Mouse (Mus musculus): Measurements from ENCODE around the gene Zdhhc3.
A peak's percentile ranks its signal among the peaks of the same experiment; 100 is the strongest.

Zdhhc3 gene

DNA sequence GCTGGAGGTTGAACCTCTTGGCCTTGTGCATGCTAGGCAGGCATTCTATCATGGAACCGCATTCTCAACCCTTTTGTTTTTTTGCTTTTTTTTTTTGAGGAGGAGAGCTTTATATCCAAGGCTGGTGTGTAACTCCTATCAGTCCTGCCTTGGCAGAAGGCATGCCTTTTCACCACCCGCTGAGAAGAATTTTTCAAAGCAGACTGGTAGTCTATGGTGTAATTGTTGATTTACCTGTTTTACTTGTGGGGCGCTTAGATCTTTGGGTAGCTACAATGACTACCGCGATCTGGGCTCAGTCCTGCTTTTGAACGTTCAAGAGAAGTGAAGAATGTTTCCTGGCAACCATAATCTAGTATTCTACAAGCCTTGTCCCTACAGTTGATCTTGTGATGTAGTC lies 926 bp upstream of the Zdhhc3 start:
- no peak for DNase-seq

GRCm38 (mm10) chr9:123111751-123112221 lies 1.2 kb downstream of the Zdhhc3 start:
- no peak for DNase-seq

- no peak for DNase-seq
Observed at GRCm38 (mm10) chr9:123109188-123109587, 3.8 kb downstream of the Zdhhc3 start.

GRCm38 (mm10) chr9:123107186-123107585 lies 5.8 kb downstream of the Zdhhc3 start:
- DNase-seq: no peak

GRCm38 (mm10) chr9:123104362-123104761 lies 8.6 kb downstream of the Zdhhc3 start:
- no peak for DNase-seq

DNA sequence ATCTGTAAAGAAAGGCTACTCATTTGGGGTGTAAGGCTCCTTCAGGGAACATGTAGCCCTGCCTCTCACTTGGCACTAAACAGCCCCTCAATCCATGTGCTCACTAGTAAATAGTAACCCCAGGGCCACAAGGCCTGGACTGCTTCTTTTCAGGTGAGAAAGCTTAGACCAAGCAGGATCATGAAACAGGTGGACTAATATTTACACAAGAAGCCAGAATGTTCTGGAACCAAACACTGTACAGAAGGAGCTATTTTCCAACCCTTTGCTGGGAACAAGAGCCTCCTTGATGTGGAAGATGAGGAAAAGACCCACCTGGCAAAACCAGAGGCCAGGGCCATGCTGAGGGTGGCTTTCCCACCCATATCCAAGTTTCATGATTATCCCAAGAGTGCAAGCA lies 9.6 kb downstream of the Zdhhc3 start:
- no peak for DNase-seq

- no peak for DNase-seq
Observed at GRCm38 (mm10) chr9:123099631-123100455, 13.2 kb downstream of the Zdhhc3 start.

- no peak for DNase-seq
Observed at GRCm38 (mm10) chr9:123090844-123091243, 22.2 kb downstream of the Zdhhc3 start.

DNA sequence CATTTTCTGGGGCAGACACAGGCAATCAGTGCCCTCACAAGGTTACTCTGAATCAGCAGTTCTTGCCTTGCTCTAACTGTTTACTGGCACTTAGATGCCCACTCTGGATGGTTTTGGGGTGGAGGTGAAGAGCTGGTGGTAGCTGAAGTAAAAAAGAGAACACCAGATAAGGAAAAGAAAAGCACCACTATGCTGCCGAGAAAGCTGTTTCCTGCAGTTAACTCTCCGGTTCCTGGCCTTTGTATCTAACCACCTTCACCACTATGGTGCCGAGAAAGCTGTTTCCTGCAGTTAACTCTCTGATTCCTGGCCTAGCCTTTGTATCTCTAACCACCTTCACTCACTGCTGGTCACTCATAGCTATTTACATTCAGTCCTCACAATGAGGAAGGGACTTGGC lies 25.4 kb downstream of the Zdhhc3 start:
- no peak for DNase-seq

DNA sequence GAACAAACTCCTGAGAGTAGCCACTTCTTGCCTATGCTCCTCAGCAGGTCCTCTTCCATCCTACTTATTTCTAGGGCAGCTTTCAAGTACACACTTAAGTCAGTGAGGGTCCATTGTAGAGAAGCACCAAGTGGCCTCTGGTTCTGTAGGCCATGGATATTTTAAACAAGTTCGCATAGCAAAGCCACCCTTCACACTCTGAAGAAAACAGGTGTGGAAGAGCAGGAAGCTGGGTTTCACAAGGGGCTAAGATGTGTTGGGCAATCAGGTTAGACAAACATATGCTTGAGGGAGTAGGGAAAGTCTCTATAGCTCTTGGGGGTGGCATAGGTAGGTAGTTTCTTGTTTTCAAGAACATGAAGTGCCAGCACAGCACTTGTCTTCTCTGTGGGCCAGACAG lies 27.6 kb downstream of the Zdhhc3 start:
- DNase-seq: no peak

- DNase-seq: no peak
Observed at GRCm38 (mm10) chr9:123080796-123081195, 32.2 kb downstream of the Zdhhc3 start.

DNA sequence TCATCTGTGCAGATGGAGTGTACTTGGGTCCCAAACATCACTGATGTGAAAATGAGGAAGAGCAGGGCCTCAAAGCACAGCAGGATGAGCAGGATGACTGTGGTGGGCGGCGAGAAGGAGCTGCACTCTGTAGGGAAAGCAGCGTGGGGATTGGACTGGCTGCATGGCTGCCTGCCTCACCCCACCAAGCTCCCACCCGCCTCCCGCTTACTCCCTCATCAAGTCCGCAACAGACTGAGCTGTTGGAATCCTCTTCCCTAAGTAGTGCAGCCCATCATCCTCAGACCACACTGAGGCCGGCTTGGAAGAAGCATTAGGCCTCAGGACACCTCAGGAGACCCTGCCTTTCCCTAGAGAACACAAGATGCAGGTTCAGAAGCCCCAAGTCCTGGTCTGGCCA lies 32.6 kb downstream of the Zdhhc3 start:
- DNase-seq: no peak

- DNase-seq: no peak
Observed at GRCm38 (mm10) chr9:123079149-123079548, 33.9 kb downstream of the Zdhhc3 start.

GRCm38 (mm10) chr9:123060172-123060571 lies 52.8 kb downstream of the Zdhhc3 start:
- no peak for DNase-seq

DNA sequence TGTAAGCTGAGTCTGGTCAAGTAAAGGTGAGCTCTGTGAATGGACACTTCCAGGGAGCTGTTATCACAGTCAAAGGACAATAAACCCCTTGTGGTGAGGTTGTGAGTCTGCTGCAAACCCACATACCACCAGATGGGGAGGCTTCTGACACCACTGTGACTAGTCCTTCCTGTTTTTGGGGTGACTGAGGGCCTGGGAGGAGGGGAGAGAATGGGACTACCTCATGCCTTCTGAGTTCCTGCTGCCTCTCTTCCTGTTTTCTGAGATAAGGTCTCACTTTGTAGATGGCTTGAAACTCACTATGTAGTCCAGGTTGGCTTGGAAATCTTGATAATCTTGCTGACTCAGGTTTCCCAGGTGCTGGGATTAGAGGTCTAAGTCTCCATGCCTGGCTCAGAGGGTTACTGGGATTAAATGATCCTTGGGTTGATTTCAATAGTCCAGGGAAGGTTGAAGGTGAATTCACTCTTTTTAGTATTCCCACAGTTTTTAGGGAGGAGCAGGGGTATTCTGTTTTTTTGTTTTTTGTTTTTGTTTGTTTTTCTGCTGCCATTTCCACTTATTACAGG lies 54.2 kb downstream of the Zdhhc3 start:
- peak; percentile 50 for DNase-seq

- DNase-seq: no peak
Observed at GRCm38 (mm10) chr9:123047665-123048064, 65.3 kb downstream of the Zdhhc3 start.

DNA sequence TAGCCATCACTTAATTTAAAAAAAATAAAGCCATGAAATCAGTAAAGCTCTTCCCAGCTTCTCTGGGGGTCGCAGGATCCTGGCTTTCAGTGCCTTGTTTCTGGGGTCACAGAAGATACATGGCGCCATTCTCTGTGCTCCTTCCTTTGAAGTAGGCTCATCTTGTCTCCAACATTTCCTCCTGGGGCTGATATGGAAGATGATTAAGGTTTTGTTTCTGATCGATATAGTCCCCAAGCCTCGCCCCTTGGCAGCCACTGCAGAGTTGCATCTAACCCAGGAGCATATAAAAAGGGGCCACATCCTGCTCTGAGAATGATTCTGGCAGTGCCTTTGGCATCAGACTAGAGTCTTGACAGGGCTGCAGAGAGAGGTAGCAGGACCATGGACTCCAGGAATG lies 78.6 kb downstream of the Zdhhc3 start, which contains the start of gene Tgm4:
Gene Tgm4 (plus strand): TSS at position 301 of the 400 bp plus-strand sequence.
- no peak for DNase-seq

GRCm38 (mm10) chr9:123031496-123032246 lies 81.3 kb downstream of the Zdhhc3 start:
- no peak for DNase-seq

DNA sequence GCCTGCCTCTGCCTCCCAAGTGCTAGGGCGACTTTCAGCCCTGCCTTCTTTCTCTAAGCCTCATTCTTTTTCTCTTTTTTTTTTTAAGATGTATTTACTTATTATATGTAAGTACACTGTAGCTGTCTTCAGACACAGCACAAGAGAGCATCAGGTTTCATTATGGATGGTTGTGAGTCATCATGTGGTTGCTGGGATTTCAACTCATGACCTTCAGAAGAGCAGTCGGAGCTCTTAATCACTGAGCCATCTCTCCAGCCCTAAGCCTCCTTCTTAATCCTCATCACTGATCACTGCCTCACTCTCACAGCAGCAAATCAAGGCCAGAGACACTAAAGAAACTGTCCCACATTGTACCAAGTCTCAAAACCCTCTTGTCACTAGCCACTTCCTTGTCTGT lies 88.8 kb downstream of the Zdhhc3 start:
- DNase-seq: no peak

DNA sequence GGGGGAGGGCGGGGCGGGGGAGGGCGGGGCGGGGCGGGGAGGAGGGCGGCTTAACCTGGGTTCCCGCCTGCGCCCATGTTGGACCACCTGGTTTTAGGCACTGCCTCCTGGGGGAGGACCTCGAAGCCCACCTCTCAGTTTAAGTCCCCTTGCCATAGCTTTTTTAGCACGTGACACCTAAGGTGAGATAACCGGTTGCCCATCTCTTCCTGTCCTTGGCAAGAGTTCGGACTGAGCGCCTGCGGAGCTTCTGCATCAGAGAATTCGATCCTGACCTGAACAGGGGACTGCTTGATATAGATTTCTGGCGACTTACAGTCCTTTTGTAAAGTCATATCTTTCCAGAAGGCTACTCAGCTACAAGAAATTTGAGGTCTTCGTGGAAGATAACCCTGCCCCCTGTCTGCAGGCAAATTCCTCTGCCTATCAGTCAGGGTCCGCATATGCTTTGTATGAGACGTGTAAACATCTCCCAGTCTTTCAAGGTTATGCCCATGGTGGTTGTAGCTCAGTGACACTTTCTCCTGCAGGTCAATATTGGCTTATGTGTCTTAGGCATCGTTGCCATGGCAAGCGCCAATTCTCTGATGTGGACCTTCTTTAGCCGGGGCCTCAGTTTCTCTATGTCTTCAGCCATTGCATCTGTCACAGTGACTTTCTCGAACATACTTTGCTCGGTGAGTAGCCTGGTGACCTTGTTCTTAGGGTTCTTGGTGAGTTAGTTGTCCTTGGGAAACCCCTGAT lies 91.2 kb downstream of the Zdhhc3 start:
- no peak for DNase-seq

- DNase-seq: peak; percentile 87
Observed at GRCm38 (mm10) chr9:123020995-123021631, 91.9 kb downstream of the Zdhhc3 start, which contains the start of gene Tmem42. Gene Tmem42 (plus strand): TSS chr9:123021326.
